Mouse (Mus musculus) kidney, adult 11 months (tissue): ENCODE results near the gene Tenm4.

ENCODE experiments used
- DNase-seq: peaks from one replicate; pipeline ENCODE4 v3.0.0; 2022

Tenm4 gene

GRCm38 (mm10) chr7:96753335-96754095 is 582.5 kb downstream of the Tenm4 start:
- no peak for DNase-seq

- DNase-seq: no peak
These were observed 583.1 kb downstream of the Tenm4 start for GRCm38 (mm10) chr7:96754175-96754574.

- DNase-seq: no peak
These were observed 584.5 kb downstream of the Tenm4 start for GRCm38 (mm10) chr7:96755459-96756094.

- no peak for DNase-seq
These were observed 585.2 kb downstream of the Tenm4 start for GRCm38 (mm10) chr7:96756104-96756742.

- no peak for DNase-seq
These were observed 586.0 kb downstream of the Tenm4 start for GRCm38 (mm10) chr7:96757067-96757466.

GRCm38 (mm10) chr7:96760208-96760607 is 589.2 kb downstream of the Tenm4 start:
- no peak for DNase-seq

- DNase-seq: no peak
These were observed 590.1 kb downstream of the Tenm4 start for GRCm38 (mm10) chr7:96761151-96761550.

- peak; percentile 44 for DNase-seq
These were observed 594.4 kb downstream of the Tenm4 start for GRCm38 (mm10) chr7:96765321-96765960.

- DNase-seq: no peak
These were observed 596.0 kb downstream of the Tenm4 start for GRCm38 (mm10) chr7:96767090-96767489.

GRCm38 (mm10) chr7:96768718-96769117 is 597.7 kb downstream of the Tenm4 start:
- DNase-seq: no peak

- no peak for DNase-seq
These were observed 598.7 kb downstream of the Tenm4 start for GRCm38 (mm10) chr7:96769784-96770183.

GRCm38 (mm10) chr7:96772966-96773365 is 601.9 kb downstream of the Tenm4 start:
- DNase-seq: no peak

GRCm38 (mm10) chr7:96773585-96774225 is 602.7 kb downstream of the Tenm4 start:
- no peak for DNase-seq

- DNase-seq: no peak
These were observed 604.0 kb downstream of the Tenm4 start for GRCm38 (mm10) chr7:96775080-96775486.

GRCm38 (mm10) chr7:96777938-96778600 is 607.0 kb downstream of the Tenm4 start:
- no peak for DNase-seq

- no peak for DNase-seq
These were observed 607.5 kb downstream of the Tenm4 start for GRCm38 (mm10) chr7:96778601-96778969.

GRCm38 (mm10) chr7:96780556-96780955 is 609.5 kb downstream of the Tenm4 start:
- DNase-seq: no peak

GRCm38 (mm10) chr7:96781068-96781467 is 610.0 kb downstream of the Tenm4 start:
- DNase-seq: no peak

GRCm38 (mm10) chr7:96782686-96783085 is 611.6 kb downstream of the Tenm4 start:
- no peak for DNase-seq

GRCm38 (mm10) chr7:96785808-96786207 is 614.8 kb downstream of the Tenm4 start:
- no peak for DNase-seq

GRCm38 (mm10) chr7:96786262-96787044 is 615.4 kb downstream of the Tenm4 start:
- DNase-seq: no peak

GRCm38 (mm10) chr7:96788135-96788534 is 617.1 kb downstream of the Tenm4 start:
- no peak for DNase-seq
